Mouse (Mus musculus) ES-Bruce4 (cell line): Measurements from ENCODE around the gene Recql5.

Experiments used
- CTCF ChIP-seq: IDR thresholded peaks from one replicate; pipeline ENCODE4 v1.8.1; 2011; ENCODE audit warnings: low read depth, low read length
- POLR2A ChIP-seq: IDR thresholded peaks from one replicate; pipeline ENCODE4 v1.8.1; 2011; ENCODE audit warnings: low read length; ENCODE audit not compliant: insufficient read depth

DNA sequence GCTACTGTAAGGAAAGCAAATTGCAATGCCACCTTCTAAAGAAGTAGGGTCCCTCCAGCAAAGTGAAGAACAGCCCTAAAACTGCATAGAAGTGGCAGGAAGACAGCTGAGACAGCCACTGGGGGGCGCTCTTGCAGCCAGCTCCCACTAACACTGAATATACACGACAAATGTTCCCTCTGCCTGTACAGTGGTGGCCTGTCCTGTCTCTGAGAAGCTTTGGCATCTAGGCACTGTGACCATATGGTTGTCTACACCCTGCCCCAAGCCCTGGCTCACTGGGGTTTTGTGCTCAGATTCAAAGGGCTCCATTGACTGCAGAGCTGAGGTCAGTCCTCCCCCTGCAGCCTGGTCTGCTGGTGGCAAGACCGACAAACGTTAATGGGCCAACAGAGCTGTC, 34.4 kb downstream of the Recql5 start:
- TF ChIP-seq CTCF (peak; percentile 83), POLR2A (no peak)
